Mouse (Mus musculus) stomach, postnatal 0 days (tissue): ENCODE measurements around the gene Raph1. TPM values are rescaled to one million over a fixed set of nuclear protein-coding genes. Genes with fewer than 3 reads are reported as not detected.

Source experiments
- ATAC-seq: fragments of 200-750 bp; cut with Nextera tagmentation; 2 replicates; pipeline ENCODE4 v1.8.0; 2017; ENCODE audit not compliant: low FRiP score, low TSS enrichment
- DNase-seq: peaks from one replicate; pipeline ENCODE4 v3.0.0-alpha.2; 2016; ENCODE audit warnings: low spot score
- H3K27ac ChIP-seq: fragments of 300-500 bp; sonication (generic); replicated peaks from 2 replicates; pipeline ENCODE4 v1.5.1; 2014; ENCODE audit warnings: mild to moderate bottlenecking, control low read depth
- H3K27me3 ChIP-seq: fragments of 300-500 bp; sonication (generic); 2 replicates; pipeline ENCODE4 v1.6.1; 2014; ENCODE audit warnings: low read length; ENCODE audit not compliant: control insufficient read depth, insufficient read depth
- H3K36me3 ChIP-seq: fragments of 300-500 bp; sonication (generic); 2 replicates; pipeline ENCODE4 v1.6.1; 2014; ENCODE audit warnings: low read length, mixed read lengths; ENCODE audit not compliant: control insufficient read depth, insufficient read depth
- H3K4me1 ChIP-seq: fragments of 300-500 bp; sonication (generic); replicated peaks from 2 replicates; pipeline ENCODE4 v1.6.1; 2014; ENCODE audit warnings: antibody characterized with exemption; ENCODE audit not compliant: control insufficient read depth, insufficient read depth
- H3K4me2 ChIP-seq: fragments of 300-500 bp; sonication (generic); replicated peaks from 2 replicates; pipeline ENCODE4 v1.6.1; 2014; ENCODE audit warnings: low read depth, mild to moderate bottlenecking, control low read depth, moderate library complexity
- H3K4me3 ChIP-seq: fragments of 300-500 bp; sonication (generic); 2 replicates; pipeline ENCODE4 v1.5.1; 2014; ENCODE audit warnings: low read depth, low read length, control low read depth
- H3K9ac ChIP-seq: fragments of 300-500 bp; sonication (generic); 2 replicates; pipeline ENCODE4 v1.6.1; 2014; ENCODE audit warnings: mild to moderate bottlenecking, low read length, control low read depth, mixed read lengths
- H3K9me3 ChIP-seq: fragments of 300-500 bp; sonication (generic); 2 replicates; pipeline ENCODE4 v1.6.1; 2016; ENCODE audit warnings: low read length; ENCODE audit not compliant: control insufficient read depth
- CTCF ChIP-seq: IDR thresholded peaks from 2 replicates; pipeline ENCODE4 v1.5.1; 2016; ENCODE audit warnings: antibody characterized with exemption, low read depth, mild to moderate bottlenecking, moderate library complexity
- EP300 ChIP-seq: optimal IDR thresholded peaks from 2 replicates; pipeline ENCODE3; 2016; ENCODE audit warnings: antibody characterized with exemption
- WGBS: fragments of 180-500 bp; shearing (Covaris S2); extraction: QIAGEN DNeasy Blood & Tissue Kit; methylation state at CpG from one replicate; pipeline ENCODE4 v1.1.7; 2014; 5-methylcytosine and 5-hydroxymethylcytosine counted together
- polyA plus RNA-seq: library from polyadenylated mRNA; unstranded; fragments of >200 nt; fragmentation: Nextera tagmentation; extraction: Ambion mirVana; gene quantifications from 2 replicates; pipeline ENCODE4 v1.2.1, GENCODE M21; 2015

The Raph1 gene
- polyA plus RNA-seq, 1 experiment from 2014 or later = 11.5 TPM

- Histone ChIP-seq H3K4me1 (no peaks in the 10 kb centered on the region), H3K27ac (peak overlapping the region; percentile 97), H3K4me3 (peak overlapping the region; percentile 70), H3K36me3 (no peaks in the 10 kb centered on the region), H3K4me2 (peak overlapping the region; percentile 67), H3K9ac (peak overlapping the region; percentile 93), H3K27me3 (no peaks in the 10 kb centered on the region), H3K9me3 (no peaks in the 10 kb centered on the region)
- DNase-seq (no peak), ATAC-seq (no peak)
- TF ChIP-seq EP300 (no peak), CTCF (no peak)
- 7% methylated on average over 5 of the region's 5 CpGs for WGBS
These were observed 417 bp upstream of the Raph1 start for GRCm38 (mm10) chr1:60567321-60567720.

- no peaks in the 10 kb centered on the region for H3K4me1 ChIP-seq
- peak overlapping the region; percentile 93 for H3K9ac ChIP-seq
- H3K36me3 ChIP-seq = no peaks in the 10 kb centered on the region
- peak overlapping the region; percentile 67 for H3K4me2 ChIP-seq
- TF ChIP-seq CTCF (no peak; the same call in 1 of the 2 replicates), EP300 (no peak)
- H3K27ac ChIP-seq = peak overlapping the region; percentile 97
- DNase-seq = no peak
- ATAC-seq = peak; percentile 51
- no peaks in the 10 kb centered on the region for H3K27me3 ChIP-seq
- H3K9me3 ChIP-seq = no peaks in the 10 kb centered on the region
- WGBS = under 1% methylated on average over 33 of the region's 56 CpGs
- peak overlapping the region; percentile 70 for H3K4me3 ChIP-seq
These were observed 823 bp downstream of the Raph1 start for GRCm38 (mm10) chr1:60565931-60566630.

GRCm38 (mm10) chr1:60565270-60565920 is 1.5 kb downstream of the Raph1 start:
- no peaks in the 10 kb centered on the region for H3K36me3 ChIP-seq
- TF ChIP-seq CTCF (peak; percentile 70), EP300 (no peak)
- H3K27me3 ChIP-seq = no peaks in the 10 kb centered on the region
- H3K9ac ChIP-seq = peak overlapping the region; percentile 93
- peak overlapping the region; percentile 97 for H3K27ac ChIP-seq
- H3K9me3 ChIP-seq = no peaks in the 10 kb centered on the region
- under 1% methylated on average over 13 of the region's 13 CpGs for WGBS
- H3K4me2 ChIP-seq = peak overlapping the region; percentile 67
- H3K4me3 ChIP-seq = peak overlapping the region; percentile 70
- ATAC-seq (no peak), DNase-seq (peak; percentile 59)
- H3K4me1 ChIP-seq = no peaks in the 10 kb centered on the region

- DNase-seq (no peak), ATAC-seq (no peak)
- Histone ChIP-seq H3K9me3 (no peaks in the 10 kb centered on the region), H3K9ac (no peak overlapping the region), H3K4me3 (peak overlapping the region; percentile 70; the same call in 1 of the 2 replicates), H3K27ac (no peak overlapping the region), H3K36me3 (no peaks in the 10 kb centered on the region), H3K4me2 (peak overlapping the region; percentile 67), H3K27me3 (no peaks in the 10 kb centered on the region), H3K4me1 (no peaks in the 10 kb centered on the region)
- WGBS = 71% methylated on average over 5 of the region's 5 CpGs
- no peak for TF ChIP-seq CTCF
These were observed 2.2 kb downstream of the Raph1 start for GRCm38 (mm10) chr1:60564691-60565090.

- Histone ChIP-seq H3K27ac (no peak overlapping the region), H3K27me3 (no peaks in the 10 kb centered on the region), H3K36me3 (no peaks in the 10 kb centered on the region), H3K9ac (no peak overlapping the region), H3K4me1 (no peaks in the 10 kb centered on the region), H3K9me3 (no peaks in the 10 kb centered on the region), H3K4me2 (no peak overlapping the region), H3K4me3 (no peak overlapping the region)
- no peak for ATAC-seq
- TF ChIP-seq CTCF = no peak
- no peak for TF ChIP-seq EP300
- DNase-seq = no peak
These were observed 3.9 kb downstream of the Raph1 start for GRCm38 (mm10) chr1:60563021-60563420.

- no peak overlapping the region for H3K9ac ChIP-seq
- no peak for TF ChIP-seq EP300
- no peak for TF ChIP-seq CTCF
- ATAC-seq (no peak), DNase-seq (no peak)
- no peak overlapping the region for H3K4me3 ChIP-seq
- no peak overlapping the region for H3K27ac ChIP-seq
- H3K36me3 ChIP-seq = no peaks in the 10 kb centered on the region
- H3K4me2 ChIP-seq = no peak overlapping the region
- H3K9me3 ChIP-seq = no peaks in the 10 kb centered on the region
- 36% methylated on average over 1 of the region's 1 CpGs for WGBS
- no peaks in the 10 kb centered on the region for H3K27me3 ChIP-seq
- no peaks in the 10 kb centered on the region for H3K4me1 ChIP-seq
These were observed 23.2 kb downstream of the Raph1 start for GRCm38 (mm10) chr1:60543681-60544080.
